Mouse (Mus musculus): ENCODE measurements around the gene 1700020N15Rik.
"Not testable (repeated sequence)": the region's sequence is repeated elsewhere in the genome, so short reads cannot be mapped to it uniquely, and the experiment has no call there.

1700020N15Rik gene

DNA sequence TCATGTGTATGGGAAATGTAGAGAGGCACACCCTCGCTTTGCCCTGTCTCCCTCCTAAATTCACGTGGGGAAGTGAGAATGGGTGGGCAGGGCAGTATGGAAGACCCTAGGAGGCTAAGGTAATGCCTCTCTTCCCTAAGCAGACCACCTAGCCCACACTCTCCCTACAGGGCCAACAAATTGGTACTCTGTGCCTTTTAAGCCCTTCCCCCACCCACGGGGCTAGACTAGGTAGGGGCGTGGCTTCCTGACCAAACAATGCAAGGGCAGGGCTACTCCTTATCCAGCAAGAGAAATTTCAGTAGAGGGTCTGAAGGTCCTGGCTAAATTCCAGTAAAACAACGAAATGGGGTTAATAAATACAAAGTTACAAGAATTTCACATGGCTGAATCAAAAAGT lies at the start of gene 1700020N15Rik:
1700020N15Rik (plus strand) TSS at position 301 of the 400 bp plus-strand sequence.
- DNase-seq (ENCODE audit: low read depth, low spot score) = not testable (repeated sequence)

DNA sequence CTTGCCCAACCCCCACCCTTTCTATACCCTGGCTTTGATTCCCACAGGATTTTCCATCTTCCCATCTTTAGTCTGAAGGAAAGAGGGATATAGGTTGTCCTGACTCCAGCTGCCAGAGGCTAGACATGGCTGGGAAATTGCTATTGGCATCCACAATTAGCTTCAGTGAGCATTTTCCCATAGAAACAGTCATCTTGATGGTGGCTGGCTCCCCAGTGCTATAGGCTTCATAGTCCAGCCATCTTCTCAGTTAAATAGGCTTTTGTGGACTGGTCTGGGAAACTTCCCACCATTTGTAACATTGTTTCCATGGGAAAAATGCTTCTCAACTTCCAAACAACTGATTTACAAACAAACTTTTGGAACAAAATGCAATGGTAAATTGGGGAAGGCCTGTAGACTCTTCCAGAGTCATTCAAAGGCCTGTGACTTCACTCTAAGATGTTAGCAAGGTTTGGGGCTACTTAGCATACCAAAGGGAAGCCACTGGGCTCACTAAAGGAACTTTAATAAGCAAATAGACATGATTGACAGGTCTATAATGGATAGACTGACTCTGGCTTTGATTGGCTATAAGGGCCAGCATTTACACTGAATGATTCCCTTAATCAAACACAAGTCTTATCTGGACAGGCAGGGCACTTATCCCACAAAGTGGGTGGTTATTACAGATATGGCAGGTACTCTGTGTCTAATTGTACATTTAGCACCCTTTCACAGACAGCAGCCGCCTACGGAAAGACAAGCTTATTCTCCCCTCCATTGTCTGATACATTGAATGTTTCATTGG lies 31.9 kb downstream of the 1700020N15Rik start:
- no peak for DNase-seq (ENCODE audit: low read depth, low spot score)

Measured in CD4-positive helper T cell, adult 2 months (primary cell).